Mouse (Mus musculus) ES-Bruce4 (cell line): ENCODE data around the gene Mtfr1l.

ENCODE experiments used
- CTCF ChIP-seq: IDR thresholded peaks from one replicate; pipeline ENCODE4 v1.8.1; 2011; ENCODE audit warnings: low read depth, low read length
- EP300 ChIP-seq: IDR thresholded peaks from 2 replicates; pipeline ENCODE4 v1.6.1; 2011; ENCODE audit warnings: low read depth, low read length; ENCODE audit not compliant: insufficient read depth
- POLR2A ChIP-seq: IDR thresholded peaks from one replicate; pipeline ENCODE4 v1.8.1; 2011; ENCODE audit warnings: low read length; ENCODE audit not compliant: insufficient read depth

DNA sequence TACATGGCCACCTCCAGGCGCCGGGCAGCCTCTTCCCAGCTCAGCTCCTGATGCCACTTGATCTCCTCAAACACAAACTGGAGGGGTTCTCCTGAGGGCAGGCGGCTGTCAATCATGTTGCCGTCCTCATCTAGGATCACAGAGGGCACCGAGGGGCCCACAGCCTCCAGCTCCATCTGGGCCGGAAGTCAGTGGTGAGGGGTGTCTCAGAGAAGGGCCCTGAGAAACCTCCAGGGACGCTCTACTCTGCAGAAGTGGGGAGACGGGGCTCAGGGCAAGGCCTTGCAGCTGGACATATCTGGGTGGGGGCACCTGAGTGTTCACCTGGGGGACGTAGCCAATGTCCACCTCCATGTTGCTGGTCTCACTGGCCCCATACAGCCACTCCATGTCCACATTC is 7.5 kb upstream of the Mtfr1l start:
- TF ChIP-seq POLR2A (no peak), CTCF (no peak), EP300 (no peak)
